Mouse (Mus musculus) forebrain, embryonic 13.5 days (tissue): ENCODE results near the gene Folr1. TPM values are rescaled to one million over a fixed set of nuclear protein-coding genes. Genes with fewer than 3 reads are reported as not detected.

Source experiments
- ATAC-seq: fragments of 200-750 bp; cut with Nextera tagmentation; 2 replicates; pipeline ENCODE4 v1.8.0; 2017
- H3K27ac ChIP-seq: fragments of 300-500 bp; sonication (generic); 2 replicates; pipeline ENCODE4 v1.5.1; 2015; ENCODE audit warnings: inconsistent platforms, mild to moderate bottlenecking, moderate library complexity
- H3K27me3 ChIP-seq: fragments of 300-500 bp; sonication (generic); 2 replicates; pipeline ENCODE4 v1.6.1; 2015; ENCODE audit warnings: mild to moderate bottlenecking, inconsistent platforms
- H3K36me3 ChIP-seq: fragments of 300-500 bp; sonication (generic); 2 replicates; pipeline ENCODE4 v1.6.1; 2015; ENCODE audit warnings: mild to moderate bottlenecking, inconsistent platforms; ENCODE audit not compliant: poor library complexity, severe bottlenecking
- H3K4me1 ChIP-seq: fragments of 300-500 bp; sonication (generic); 2 replicates; pipeline ENCODE4 v1.6.1; 2015; ENCODE audit warnings: inconsistent platforms
- H3K4me2 ChIP-seq: fragments of 300-500 bp; sonication (generic); 2 replicates; pipeline ENCODE4 v1.6.1; 2015; ENCODE audit warnings: inconsistent platforms, mild to moderate bottlenecking, moderate library complexity
- H3K4me3 ChIP-seq: fragments of 300-500 bp; sonication (generic); 2 replicates; pipeline ENCODE4 v1.5.1; 2015; ENCODE audit warnings: mild to moderate bottlenecking, inconsistent platforms
- H3K9ac ChIP-seq: fragments of 300-500 bp; sonication (generic); 2 replicates; pipeline ENCODE4 v1.6.1; 2015; ENCODE audit warnings: mild to moderate bottlenecking, inconsistent platforms
- H3K9me3 ChIP-seq: fragments of 300-500 bp; sonication (generic); replicated peaks from 2 replicates; pipeline ENCODE4 v1.6.1; 2016; ENCODE audit warnings: inconsistent platforms
- WGBS: fragments of 180-500 bp; shearing (Covaris S2); methylation state at CpG from one replicate; pipeline ENCODE4 v1.1.7; 2015; 5-methylcytosine and 5-hydroxymethylcytosine counted together
- microRNA-seq: library from miRNA; unstranded; fragments of <30 nt; microRNA quantifications from one replicate; pipeline ENCODE4, GENCODE M21; 2016
- polyA plus RNA-seq: library from polyadenylated mRNA; unstranded; fragments of >200 nt; fragmentation: Nextera tagmentation; extraction: Ambion mirVana; gene quantifications from 2 replicates; pipeline ENCODE4 v1.2.1, GENCODE M21; 2015

Folr1 gene
- polyA plus RNA-seq, 1 experiment from 2014 or later: 8.6 TPM

GRCm38 (mm10) chr7:101823758-101824630 is 46.6 kb downstream of the Folr1 start:
- WGBS: 81% methylated on average over 18 of the region's 18 CpGs
- no peaks in the 10 kb centered on the region for H3K9me3 ChIP-seq
- H3K27me3 ChIP-seq: peaks cover 49% of the 10 kb centered on the region
- ATAC-seq: no peak
- peaks cover 47% of the 10 kb centered on the region for H3K36me3 ChIP-seq
- no peak overlapping the region for H3K4me3 ChIP-seq
- no peak overlapping the region for H3K9ac ChIP-seq
- peaks cover 22% of the 10 kb centered on the region for H3K4me1 ChIP-seq
- H3K27ac ChIP-seq: no peak overlapping the region
- H3K4me2 ChIP-seq: no peak overlapping the region

- peaks cover 38% of the 10 kb centered on the region for H3K36me3 ChIP-seq
- no peak overlapping the region for H3K4me3 ChIP-seq
- no peak overlapping the region for H3K4me2 ChIP-seq
- H3K9ac ChIP-seq: no peak overlapping the region
- peaks cover 26% of the 10 kb centered on the region for H3K4me1 ChIP-seq
- 0 out of 2 replicates have a peak, but pooled peaks have one; percentile 3 for ATAC-seq
- no peak overlapping the region for H3K27ac ChIP-seq
- 22% methylated on average over 32 of the region's 32 CpGs for WGBS
- no peaks in the 10 kb centered on the region for H3K9me3 ChIP-seq
- H3K27me3 ChIP-seq: peaks cover 58% of the 10 kb centered on the region
Measured at GRCm38 (mm10) chr7:101822836-101823757, 47.5 kb downstream of the Folr1 start.

GRCm38 (mm10) chr7:101821571-101822501 is 48.8 kb downstream of the Folr1 start:
- ATAC-seq: peak; percentile 75
- under 1% methylated on average over 37 of the region's 71 CpGs for WGBS
- Histone ChIP-seq H3K4me3 (peak overlapping the region; percentile 38), H3K36me3 (peaks cover 26% of the 10 kb centered on the region), H3K4me1 (peaks cover 30% of the 10 kb centered on the region), H3K9ac (peak overlapping the region; percentile 65), H3K9me3 (no peaks in the 10 kb centered on the region), H3K4me2 (peak overlapping the region; percentile 71), H3K27me3 (peaks cover 71% of the 10 kb centered on the region), H3K27ac (no peak overlapping the region; the same call in 1 of the 2 replicates)

GRCm38 (mm10) chr7:101820295-101821030 is 50.1 kb downstream of the Folr1 start:
- ATAC-seq: no peak
- Histone ChIP-seq H3K36me3 (peaks cover 12% of the 10 kb centered on the region), H3K4me1 (peaks cover 30% of the 10 kb centered on the region), H3K4me3 (peak overlapping the region; percentile 38), H3K27me3 (peaks cover 81% of the 10 kb centered on the region), H3K4me2 (peak overlapping the region; percentile 71), H3K9me3 (no peaks in the 10 kb centered on the region), H3K9ac (no peak overlapping the region), H3K27ac (no peak overlapping the region)
- 3% methylated on average over 35 of the region's 35 CpGs for WGBS

- no peaks in the 10 kb centered on the region for H3K36me3 ChIP-seq
- peaks cover 6% of the 10 kb centered on the region; the same call in 1 of the 2 replicates for H3K9me3 ChIP-seq
- peak within 1 kb of the TSS; percentile 54 for H3K4me2 ChIP-seq
- H3K4me1 ChIP-seq: peaks cover 30% of the 10 kb centered on the region
- no peak within 1 kb of the TSS for H3K27ac ChIP-seq
- no peak for ATAC-seq
- H3K9ac ChIP-seq: no peak within 1 kb of the TSS; the same call in 1 of the 2 replicates
- peaks cover 73% of the 10 kb centered on the region for H3K27me3 ChIP-seq
- H3K4me3 ChIP-seq: peak within 1 kb of the TSS; percentile 30
- under 1% methylated on average over 25 of the region's 45 CpGs for WGBS
Measured at GRCm38 (mm10) chr7:101817861-101818401, 52.7 kb downstream of the Folr1 start, which contains the start of gene Phox2a. Gene Phox2a (plus strand): TSS chr7:101818313.

Small RNA genes lying within 50 kb of the gene (microRNA-seq; reads per million reads assigned to microRNA genes)
- not detected for gene Gm22655

Other genes with a start within 250 kb of the Folr1 start
- 35.4 and 40.8 TPM in 2 replicates for gene Clpb, start 207.2 kb downstream of the Folr1 start, polyA plus RNA-seq
- 0.10 TPM in 1 of 2 replicates, not detected in the other for gene Phox2a, start 52.5 kb downstream of the Folr1 start, polyA plus RNA-seq
- 23.9 and 31.8 TPM in 2 replicates for gene Inppl1, start 32.6 kb downstream of the Folr1 start, polyA plus RNA-seq
- gene Folr2, start 13.6 kb downstream of the Folr1 start, polyA plus RNA-seq: 0.67 and 0.75 TPM in 2 replicates
- 95.4 and 106 TPM in 2 replicates for gene Anapc15, start 7.1 kb downstream of the Folr1 start, polyA plus RNA-seq
- 152 and 158 TPM in 2 replicates for gene Lamtor1, start 35.1 kb upstream of the Folr1 start, polyA plus RNA-seq
- gene Tomt, start 35.6 kb upstream of the Folr1 start, polyA plus RNA-seq: 0.57 and 0.59 TPM in 2 replicates
- gene Lrrc51, start 63.1 kb upstream of the Folr1 start, polyA plus RNA-seq: 8.0 and 11.7 TPM in 2 replicates
- 66.2 and 71.7 TPM in 2 replicates for gene Numa1, start 63.3 kb upstream of the Folr1 start, polyA plus RNA-seq
- 4.5 and 4.6 TPM in 2 replicates for gene Il18bp, start 147.9 kb upstream of the Folr1 start, polyA plus RNA-seq
- gene Rnf121, start 194.7 kb upstream of the Folr1 start, polyA plus RNA-seq: 30.7 TPM in 2 replicates
- gene Xndc1, start 194.7 kb upstream of the Folr1 start, polyA plus RNA-seq: 46.3 and 47.3 TPM in 2 replicates
- 1.8 and 2.1 TPM in 2 replicates for gene Xntrpc, start 194.9 kb upstream of the Folr1 start, polyA plus RNA-seq
- gene Trpc2, start 212.3 kb upstream of the Folr1 start, polyA plus RNA-seq: not detected in 2 replicates
- 0.23 and 0.53 TPM in 2 replicates for gene Art1, start 231.0 kb upstream of the Folr1 start, polyA plus RNA-seq
- gene Art5, start 238.7 kb upstream of the Folr1 start, polyA plus RNA-seq: 1.3 and 1.7 TPM in 2 replicates
- gene Chrna10, start 246.0 kb upstream of the Folr1 start, polyA plus RNA-seq: not detected in 2 replicates